Mouse (Mus musculus) liver, postnatal 0 days (tissue): ENCODE data around the gene Ndufb5.

Source experiments
- CTCF ChIP-seq: sonication (generic); IDR thresholded peaks from 2 replicates; pipeline ENCODE4 v1.5.1; 2016; ENCODE audit warnings: antibody characterized with exemption, low read depth
- EP300 ChIP-seq: IDR thresholded peaks from 2 replicates; pipeline ENCODE4 v1.6.1; 2016; ENCODE audit warnings: antibody characterized with exemption, low read depth, mild to moderate bottlenecking

DNA sequence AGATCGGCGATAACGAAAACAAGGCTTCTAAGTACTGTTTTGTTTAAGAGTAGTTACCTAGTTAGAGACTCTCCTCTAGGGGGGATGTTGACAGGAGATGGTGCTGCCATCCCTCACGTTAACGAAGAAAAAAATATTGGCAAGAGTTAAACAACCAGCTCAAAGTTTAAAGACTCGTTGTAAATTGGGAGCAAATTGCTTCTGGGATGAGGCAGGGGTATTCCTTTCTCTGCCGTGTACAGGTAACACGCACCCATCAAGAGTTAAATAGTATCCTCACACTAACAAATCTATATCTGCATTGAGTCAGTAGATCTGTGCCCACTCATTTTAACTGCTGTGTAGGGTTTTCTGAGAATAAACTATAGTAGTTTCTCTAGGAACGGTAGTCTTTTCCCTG, 27.4 kb upstream of the Ndufb5 start:
- TF ChIP-seq EP300: no peak
- no peak for TF ChIP-seq CTCF
